Mouse (Mus musculus): Measurements from ENCODE around the gene Lamb2.

Lamb2 gene

DNA sequence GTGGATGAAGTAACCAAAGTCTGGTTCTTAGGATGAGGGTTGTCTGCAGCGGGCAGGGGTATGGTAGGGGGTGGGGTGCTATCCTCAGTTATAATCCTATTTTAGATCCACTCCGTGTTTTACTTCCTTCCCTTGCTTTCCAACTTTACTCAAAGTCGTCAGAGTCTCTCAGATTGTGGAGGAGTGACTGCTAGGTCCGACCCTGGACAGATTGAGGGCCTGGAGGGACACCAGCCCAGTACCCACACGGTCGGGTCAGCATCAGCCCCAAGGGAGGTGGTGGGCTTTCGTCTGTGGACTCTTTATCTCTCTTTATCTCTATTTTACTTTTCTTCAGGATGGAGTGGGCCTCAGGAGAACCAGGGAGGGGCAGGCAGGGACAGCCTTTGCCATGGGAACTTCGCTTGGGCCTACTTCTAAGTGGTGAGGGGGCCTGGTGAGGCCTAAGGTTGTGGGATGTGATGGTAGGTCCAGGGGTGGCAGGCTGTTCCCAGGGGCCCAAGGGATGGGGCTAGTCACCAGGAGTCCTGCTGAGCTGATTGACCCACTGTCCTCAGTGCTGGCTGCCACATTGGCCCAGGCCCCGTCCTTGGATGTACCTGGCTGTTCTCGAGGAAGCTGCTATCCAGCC, at the start of gene Lamb2:
TSS of gene Lamb2 (plus strand) at position 16 of the 631 bp plus-strand sequence.
- no peak for DNase-seq (ENCODE audit: low spot score)

DNA sequence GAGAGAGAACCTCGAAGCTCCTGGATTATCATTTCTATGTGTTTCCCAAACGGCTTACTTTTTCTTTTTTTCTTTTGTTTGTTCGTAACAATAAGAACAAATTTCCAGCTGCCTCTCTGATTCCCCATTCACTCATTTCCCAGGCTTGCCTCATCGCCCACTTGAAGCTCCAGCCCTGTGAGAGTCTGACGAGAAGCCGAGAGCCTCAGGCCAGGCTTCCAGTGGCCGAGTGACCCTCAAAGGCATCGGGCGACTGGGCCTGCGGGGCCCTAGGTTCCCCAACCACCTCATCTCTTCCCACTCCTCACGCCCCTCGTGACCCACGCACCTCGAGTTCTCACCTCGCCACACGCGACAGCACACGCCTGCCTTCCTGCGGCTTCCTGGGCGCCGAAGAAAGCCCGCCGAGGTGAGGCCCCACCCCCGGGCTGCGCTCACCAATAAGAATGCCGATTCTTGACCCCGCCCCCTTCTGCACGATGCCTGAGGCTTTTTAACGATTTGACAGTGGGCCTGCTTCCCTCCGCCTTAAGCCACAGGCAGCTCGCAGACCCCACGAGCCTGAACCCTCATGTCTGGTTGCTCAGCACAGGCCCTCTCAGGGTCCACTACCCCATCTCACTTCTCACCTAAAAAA, 48.0 kb upstream of the Lamb2 start:
- DNase-seq (ENCODE audit: low spot score), result no peak

DNA sequence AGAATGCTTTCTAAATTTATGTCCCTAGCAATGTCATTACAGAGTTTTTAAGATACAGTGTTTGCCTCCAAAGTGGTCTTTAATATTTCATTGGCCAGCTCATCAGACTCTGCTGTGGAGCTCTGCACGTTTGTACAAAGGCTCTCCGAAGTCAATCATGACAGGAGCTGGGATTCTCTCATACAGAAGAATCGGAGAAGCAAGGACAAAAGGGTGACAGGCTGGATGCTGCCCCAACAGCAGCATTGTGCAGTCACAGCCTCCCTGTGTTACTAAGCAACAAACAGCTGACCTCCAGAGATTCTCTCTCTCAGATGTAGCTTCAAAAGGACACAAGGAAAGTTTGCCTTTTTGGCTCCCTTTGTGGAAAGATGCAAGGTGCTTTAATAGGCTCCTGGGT, 43.4 kb upstream of the Lamb2 start, which contains the start of gene BC048562:
TSS of gene BC048562 (plus strand) at position 301 of the 400 bp plus-strand sequence.
- DNase-seq (ENCODE audit: low spot score), result no peak

DNA sequence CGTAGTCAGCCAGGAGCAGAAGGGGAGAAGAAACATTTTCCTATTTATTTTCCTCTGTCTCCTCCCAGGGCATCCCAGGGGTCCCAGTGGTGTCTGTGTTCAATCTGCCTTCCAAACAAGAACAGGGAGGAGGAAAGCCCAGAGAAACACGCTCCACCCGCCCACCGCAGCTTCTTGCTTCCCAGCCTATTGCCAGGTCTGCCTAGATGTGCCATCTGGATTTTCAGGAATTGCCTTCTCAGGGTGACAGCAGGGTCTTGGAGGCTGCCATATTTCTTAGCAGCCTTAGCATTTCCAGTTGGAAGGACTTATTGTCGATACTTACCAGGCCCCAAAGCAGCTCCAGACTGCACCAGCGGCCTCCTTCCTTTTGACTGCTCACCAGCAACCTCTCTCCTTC, 40.4 kb upstream of the Lamb2 start:
- no peak for DNase-seq (ENCODE audit: low spot score)

DNA sequence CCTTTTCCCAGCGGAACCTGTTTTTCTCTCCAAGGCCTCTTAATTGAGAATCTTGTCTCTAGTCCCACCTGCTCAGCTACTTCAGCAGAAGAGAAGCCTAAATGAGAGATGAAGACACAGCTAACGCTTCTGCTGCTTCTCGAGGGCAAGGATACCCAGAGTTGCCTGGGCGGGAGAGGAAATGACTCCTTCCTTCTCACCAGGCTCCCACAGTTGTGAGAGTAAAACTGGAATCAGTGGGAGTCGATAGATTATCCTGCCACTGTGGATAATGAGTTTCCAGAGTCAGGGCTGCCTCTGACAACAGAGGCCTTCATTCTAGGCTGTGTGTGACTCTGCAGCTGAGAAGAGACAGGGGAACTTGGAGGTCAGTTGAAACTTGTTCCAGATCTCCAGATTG, 39.1 kb upstream of the Lamb2 start:
- DNase-seq (ENCODE audit: low spot score), result no peak

DNA sequence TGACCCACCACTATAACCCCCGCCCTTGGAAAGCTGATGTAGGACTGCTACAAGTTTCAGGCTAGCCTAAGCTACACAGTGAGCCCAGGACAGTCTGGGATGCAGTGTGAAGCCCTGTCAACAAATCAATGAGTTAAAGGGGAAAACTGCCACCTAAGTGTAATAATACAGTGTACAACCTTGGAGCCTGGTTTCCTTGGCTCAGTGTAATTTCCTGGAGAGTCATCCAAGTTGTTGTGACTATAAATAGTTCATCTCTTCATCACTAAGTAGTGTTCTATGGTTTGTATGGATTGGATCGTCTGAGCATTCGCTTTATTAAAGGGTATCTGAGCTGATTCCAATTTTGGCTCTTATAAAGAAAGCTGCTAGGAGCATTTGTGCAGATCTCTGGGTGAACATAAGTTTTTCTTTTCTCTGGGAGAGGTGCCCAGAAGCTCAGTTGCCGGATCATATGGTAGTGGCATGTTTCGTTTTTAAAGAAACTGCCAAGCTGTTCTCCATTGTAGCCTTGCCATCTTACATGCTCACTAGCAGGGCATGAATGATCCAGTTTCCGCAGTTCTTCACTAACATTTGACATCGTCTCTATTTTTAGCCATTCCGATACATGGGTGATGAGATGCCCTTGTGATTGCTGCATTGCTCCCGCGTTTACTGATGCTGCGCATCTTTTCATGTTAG, 38.2 kb upstream of the Lamb2 start:
- peak; percentile 69 for DNase-seq (ENCODE audit: low spot score)

DNA sequence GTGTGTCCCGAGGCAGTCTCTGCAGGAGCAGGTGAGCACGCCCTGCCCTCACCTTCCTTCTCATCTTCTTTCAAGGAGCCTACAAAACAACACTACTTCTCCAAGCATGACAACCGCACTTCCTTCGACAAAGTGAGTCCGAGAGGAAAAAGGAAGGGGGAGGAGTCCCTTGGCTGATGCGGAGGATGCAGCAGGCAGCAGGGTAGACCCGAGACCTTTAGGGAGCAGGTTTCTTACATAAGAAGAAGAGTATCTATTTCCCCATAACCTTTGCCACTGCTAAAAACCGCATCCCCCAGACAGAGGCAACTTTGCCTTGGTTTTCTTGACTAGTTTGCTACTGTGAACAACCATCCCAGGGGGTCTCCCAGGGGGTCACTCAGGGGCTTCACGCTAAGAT, 34.4 kb upstream of the Lamb2 start:
- DNase-seq (ENCODE audit: low spot score), result no peak

DNA sequence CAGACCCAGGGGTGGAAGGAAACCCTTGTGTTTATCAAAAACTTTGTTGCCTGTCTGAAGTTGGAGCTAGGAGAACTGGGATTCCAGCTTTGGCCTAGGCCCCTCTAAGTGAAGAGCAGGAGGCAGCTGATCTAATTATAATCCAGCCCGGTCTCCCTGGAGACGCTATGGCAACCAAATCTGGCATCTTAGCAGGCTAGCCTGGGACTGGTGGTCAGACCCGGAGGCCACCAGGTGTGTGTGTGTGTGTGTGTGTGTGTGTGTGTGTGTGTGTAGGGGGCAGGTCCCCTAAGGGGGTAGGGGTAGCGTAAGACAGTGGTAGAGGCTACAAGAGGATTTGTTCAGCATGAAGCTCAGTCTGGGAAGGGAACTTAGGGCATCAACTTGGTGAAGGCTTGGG, 29.7 kb upstream of the Lamb2 start:
- DNase-seq (ENCODE audit: low spot score), result no peak

DNA sequence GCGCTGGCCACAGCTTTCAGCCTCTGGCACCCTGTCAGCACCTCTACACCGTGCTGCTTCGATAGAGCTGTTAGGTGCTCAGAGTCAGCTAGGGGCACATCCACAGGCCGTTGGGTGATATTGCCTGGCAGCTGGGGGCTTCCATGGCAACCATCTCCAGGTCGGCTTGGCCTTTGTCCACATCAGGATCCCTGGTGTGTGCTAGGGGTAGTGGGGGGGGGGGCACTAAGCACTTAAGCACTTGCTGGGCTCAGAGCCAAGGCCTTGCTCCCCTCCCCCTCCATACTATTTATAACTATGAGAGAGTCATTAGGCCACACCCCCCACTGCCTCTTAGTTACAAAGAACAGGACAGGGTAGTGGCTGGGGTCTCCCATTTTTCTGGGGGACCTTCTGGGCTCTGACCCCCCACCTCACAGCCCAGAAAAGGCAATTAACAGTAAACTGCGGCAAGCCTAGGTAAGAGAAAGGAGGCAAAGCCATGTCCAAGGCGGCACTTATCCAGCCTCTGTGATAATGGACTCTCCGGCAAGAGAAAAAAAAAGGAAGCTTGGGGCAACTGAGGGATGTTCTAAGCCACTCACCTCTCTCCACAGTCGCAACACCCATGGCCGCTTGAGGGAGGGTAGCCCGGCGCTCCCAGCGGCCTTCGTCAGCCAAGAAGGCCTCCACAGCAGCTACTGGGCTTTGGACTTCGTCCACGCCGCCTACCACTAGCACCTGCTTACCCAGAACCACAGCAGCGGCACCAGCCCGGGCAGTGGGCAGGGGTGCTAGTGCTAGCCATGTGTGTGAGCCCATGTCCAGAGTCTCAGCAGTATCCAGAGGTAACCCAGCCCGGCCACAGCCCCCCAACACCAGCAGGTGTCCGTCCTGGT, 29.0 kb upstream of the Lamb2 start:
- no peak for DNase-seq (ENCODE audit: low spot score)

DNA sequence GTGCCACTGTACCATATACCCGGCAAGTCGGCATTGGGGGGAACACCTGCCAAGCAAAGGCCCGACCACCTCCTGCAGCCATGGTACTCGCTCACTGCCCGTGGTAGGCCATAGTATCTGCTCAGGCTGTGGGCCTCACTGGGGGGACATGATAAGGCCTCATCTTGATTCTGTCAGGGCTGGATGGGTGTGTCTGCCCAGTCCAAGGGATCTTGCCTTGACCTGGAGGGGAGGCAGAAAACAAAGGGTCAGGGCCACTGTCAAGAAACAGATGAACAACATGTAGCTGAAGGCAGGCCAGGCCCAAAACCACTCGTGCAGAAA, 28.4 kb upstream of the Lamb2 start:
- DNase-seq (ENCODE audit: low spot score), result no peak

DNA sequence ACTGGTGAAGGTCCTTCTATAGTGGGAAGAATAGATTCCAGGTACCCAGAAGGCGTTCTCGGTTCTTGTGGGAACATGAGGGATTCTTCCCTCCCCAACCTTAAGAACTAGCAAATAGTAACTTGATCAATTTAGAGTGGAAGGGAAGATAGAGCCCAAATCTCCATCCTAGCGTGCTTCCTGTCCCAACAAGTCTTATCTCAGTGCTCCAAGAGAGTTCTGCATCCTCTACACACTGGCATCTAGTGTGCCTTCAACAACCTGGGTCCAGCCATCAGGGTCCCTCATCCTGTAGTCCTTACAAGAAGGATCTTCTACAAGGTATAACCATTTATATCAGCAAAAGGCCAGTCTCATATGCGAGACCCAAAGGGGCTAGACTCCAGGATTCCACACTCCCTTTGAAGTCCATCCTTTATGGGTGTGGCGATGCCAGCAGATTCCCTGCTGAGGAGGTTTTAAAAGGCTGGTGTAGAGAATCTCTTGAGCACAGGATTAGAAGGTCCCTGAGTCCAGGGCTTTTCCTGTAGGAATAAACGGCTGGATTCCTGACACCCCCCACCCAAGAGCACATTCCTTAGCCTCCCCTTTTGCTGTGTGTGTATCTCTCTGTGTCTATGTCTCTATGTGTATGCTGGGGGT, 27.9 kb upstream of the Lamb2 start:
- DNase-seq (ENCODE audit: low spot score), result no peak

DNA sequence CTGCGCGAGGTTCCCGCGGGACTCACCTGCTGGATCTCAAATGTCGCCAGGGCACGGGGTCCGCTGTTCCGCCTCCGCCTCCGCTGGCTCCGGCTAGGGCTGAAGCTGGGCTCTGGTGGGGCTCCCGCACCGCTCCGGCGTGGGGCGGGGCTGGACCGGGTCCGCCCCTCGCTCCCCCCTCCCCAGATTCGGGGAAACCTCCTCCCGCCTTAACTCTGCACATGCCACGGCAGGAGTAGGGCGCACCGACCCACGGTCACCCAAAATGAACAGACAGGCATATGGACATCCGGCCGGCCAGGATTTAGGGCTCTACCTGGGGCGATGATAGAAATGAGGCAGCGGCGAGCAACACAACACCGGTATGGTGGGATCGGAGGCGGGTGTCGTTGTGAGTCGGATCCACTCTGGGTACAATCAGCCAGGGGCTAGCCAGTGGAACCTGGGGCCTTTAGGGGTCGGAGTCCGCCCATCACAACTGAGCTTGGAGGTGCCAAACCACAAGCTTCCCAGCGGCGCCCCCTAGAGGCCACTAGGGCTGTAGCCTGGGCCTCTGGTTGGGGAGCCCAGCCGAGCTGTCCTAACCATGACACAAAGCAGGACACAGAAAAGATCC, 27.1 kb upstream of the Lamb2 start:
- peak; percentile 71 for DNase-seq (ENCODE audit: low spot score)

DNA sequence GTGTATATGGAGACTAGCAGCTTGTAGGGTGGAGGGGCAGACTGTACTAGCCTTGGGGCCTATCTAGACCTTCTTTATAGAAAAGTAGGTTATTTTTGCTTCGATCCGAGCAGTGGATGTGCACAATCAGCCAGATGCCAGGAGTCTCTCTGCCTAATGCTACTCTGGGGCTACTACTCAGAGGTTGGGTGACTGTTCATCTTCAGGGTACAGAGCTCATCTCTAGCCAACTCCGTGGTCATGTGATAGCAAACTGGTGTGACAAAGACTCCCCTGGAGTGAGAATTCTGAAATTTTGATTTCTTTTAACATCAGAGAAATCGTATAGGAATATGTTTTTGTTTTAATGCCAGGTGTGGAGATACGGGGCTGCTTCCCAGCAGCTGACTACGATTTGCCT, 26.6 kb upstream of the Lamb2 start:
- no peak for DNase-seq (ENCODE audit: low spot score)

DNA sequence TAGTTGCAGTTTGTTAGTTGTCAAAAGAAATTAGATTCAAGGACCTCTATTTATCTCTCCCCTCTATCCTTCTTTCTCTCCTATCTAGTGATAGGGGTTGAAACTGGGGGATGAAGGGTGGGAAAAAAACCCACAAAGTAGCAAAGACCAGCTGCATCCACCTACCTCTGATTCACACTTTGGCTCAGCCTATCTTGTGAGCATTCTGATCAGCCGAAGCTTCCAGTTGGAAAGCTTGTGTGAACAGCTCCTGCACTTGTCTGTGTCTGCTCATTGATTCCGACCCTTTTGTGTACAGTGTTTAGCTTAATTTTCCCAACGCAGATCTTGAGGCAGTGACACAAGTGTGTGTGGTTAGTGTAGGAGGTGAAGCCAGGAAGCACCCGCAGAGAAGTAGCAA, 26.1 kb upstream of the Lamb2 start:
- no peak for DNase-seq (ENCODE audit: low spot score)

DNA sequence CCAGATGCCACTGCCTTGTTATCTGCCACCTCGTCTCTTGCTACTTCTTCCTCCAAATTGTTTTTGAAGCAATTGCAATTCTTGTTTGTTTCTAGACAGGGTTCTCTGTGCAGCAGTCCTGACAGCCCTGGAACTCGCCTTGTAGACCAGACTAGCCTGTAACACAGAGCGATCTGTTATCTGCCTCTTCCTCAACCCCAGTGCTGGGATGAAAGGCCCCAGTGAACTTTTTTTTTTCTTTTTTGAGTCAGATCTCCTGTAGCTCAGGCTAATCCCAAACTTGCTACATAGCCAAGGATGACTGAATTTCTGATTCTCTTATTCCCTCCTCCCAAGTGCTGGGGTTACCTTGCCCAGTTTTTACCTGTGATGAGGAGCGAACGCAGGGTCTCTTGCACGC, 25.1 kb upstream of the Lamb2 start:
- DNase-seq (ENCODE audit: low spot score), result no peak

DNA sequence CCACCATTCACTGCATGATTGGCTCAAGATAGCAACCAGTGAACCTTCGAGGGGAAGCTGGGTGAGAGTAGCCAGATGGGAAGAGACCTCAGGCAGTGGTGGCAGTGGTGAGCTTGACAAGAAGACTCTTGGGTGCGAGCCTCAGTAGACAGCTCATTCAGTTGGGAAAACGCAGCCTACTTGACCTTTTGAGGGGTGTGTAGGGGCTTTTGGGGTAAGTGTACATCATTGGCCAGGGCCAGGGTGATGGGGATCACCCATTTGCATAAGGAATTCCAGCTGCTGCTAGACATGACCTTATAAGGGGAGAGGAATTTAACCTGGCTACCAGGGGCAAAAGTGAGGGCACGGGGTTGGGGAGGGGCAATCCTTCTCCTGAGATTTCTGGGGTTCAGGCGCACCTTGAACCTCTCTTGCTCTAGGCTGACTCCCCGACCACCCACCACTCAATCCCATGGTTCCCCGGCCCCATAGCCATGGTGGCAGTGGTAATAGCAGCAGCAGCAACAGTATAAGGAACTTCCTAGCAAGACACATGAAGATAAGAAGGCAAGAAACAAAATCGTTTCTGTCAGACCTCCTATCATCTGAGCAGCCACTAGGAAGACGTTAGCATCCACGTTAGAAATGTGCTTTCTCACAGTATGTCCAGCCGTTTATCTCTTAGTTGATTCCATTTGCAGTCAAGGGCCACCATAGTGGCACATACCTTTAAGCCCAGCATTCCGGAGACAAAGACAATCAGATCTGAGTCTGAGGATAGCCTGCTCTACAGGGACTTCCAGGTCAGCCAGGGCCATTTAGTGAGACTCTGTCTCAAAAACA, 23.6 kb upstream of the Lamb2 start:
- no peak for DNase-seq (ENCODE audit: low spot score)

DNA sequence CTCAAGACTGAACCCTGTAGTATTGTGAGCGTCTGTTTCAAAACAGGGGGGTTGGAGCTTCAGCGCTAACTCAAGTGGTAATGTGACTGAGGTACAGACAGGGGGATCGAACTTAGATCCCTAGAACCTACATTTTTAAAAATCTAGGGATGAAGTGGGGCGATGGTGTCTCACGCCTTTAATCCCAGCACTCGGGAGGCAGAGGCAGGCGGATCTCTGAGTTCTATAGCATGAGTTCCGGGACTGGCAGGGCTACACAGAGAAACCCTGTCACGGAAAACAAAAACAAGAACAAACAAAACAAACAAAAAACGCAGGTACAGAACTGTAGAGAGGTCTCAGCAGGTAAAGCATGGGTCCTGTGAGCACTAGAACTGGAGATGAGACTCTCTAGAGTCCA, 22.6 kb upstream of the Lamb2 start:
- DNase-seq (ENCODE audit: low spot score), result no peak

DNA sequence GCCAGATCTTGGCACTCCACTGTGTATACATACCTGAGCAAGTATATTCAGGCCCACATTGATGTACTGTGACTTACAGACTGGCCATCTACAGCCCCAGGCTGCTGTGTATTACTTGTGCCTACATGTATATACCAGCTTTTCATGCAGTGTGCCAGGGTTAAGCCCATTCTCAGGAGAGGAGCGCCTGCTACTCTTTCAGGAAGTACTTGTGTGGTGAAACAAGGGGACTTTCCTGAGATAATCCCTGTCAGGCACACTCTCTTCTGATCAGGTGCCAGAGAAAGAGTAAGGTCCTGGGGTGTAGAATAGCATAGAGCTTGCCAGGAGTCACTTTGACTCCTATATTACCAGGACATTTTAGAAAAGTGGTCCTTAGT, 19.6 kb upstream of the Lamb2 start:
- no peak for DNase-seq (ENCODE audit: low spot score)

DNA sequence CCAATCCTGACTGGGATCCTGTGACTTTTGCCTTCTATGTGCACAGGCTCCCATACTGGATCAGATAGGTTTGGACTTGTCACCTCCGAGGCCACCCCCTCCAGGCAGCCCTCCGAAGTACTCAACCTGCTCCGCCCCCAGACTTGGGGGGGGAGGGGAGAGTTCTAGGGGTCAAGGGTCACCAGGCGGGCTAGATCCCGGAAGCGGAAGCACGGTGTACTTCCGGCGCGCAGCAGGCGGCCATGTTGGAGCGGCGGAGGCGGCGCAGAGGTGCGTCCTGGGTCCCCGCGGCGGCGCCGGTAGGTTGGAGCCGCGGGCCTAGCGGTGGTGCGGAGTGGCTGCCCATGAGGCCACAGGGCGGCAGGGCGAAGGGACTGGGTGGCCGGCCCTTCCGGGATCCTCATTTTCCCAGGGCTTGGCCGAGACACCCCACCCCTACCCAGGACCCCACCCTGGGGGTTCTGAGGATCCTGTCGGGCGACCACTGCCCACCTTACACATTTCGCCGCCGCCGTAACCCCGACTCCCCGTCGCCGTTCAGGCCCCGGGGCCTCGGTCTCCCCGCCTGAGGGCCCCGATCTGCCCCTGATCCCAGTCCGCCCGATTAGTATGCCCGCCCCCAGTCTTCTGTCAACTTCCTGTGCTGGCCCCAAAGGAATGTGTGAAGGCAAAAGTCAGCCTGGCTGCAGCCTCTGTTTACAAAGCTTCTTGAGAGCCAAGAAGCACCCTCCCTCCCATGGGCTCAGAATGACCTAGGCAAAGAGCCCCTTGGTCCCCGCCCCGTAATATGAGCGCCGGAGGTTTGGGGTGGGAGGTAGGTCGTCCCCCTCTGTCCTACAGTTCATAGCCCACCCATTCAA, 19.0 kb upstream of the Lamb2 start, which contains the start of gene Ccdc71:
TSS of gene Ccdc71 (plus strand) at position 209 of the 860 bp plus-strand sequence.
- DNase-seq (ENCODE audit: low spot score), result peak; percentile 59

DNA sequence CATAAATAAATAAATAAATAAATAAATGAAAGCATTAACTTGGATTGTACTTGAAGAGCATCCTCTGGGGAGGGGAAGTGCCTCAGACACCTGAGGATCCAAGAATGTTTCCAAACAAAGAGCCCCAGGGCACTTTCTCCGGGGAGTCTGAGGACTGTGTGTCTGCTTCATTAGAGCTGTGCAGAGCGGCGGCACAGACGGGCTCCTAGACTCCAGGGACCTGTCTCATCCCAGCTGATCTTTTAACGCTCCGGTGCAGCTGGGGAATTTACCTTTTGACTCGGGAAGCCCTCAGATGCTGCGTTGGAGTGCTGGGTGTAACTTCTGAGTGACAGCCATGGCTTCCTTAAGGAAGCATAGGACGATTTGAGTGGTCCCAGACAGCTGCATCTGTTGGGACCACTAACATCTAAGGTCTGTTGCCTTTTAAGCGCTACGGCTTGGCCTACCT, 18.3 kb upstream of the Lamb2 start, which contains the start of gene Klhdc8b:
TSS of gene Klhdc8b (minus strand) at position 401 of the 451 bp plus-strand sequence.
- no peak for DNase-seq (ENCODE audit: low spot score)

All from layer of hippocampus, adult 9-10 months (tissue).